Mouse (Mus musculus) cerebellum, adult 9-11 months (tissue): ENCODE data around the gene Psma7.

Source experiments
- DNase-seq: peaks from one replicate; pipeline ENCODE4 v3.0.0; 2022

Gene Psma7

DNA sequence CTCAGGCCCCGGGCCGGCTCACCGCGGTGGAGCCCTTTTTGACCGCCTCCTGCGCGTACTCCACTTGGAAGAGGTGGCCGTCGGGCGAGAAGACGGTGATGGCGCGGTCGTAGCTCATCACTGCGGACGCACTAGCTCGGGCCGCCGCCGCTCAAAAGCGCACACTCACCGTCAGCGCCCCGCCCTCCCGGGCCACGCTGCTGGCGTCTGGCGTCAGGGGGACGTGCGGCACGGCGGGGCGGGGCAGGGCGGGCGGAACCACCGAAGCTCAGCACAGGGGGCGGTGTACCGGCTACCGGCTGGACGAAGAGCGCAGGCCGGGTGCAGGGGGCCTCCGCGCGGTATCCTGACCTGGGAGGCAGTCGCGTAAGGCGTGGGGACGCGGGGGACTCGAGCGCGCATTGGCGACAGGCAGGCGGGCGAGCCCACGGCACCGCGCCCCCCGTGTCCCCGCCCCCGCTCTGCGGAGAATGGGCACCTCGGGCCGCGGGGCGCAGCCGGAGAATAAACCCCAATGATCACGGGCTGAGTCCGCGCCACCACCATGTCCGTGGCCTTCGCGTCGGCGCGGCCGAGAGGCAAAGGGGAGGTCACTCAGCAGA, at the start of gene Psma7, which contains the start of gene Ss18l1:
TSS of gene Psma7 (minus strand) at position 178 of the 602 bp plus-strand sequence.
TSS of gene Ss18l1 (plus strand) at position 254 of the 602 bp plus-strand sequence.
- DNase-seq: peak; percentile 92

DNA sequence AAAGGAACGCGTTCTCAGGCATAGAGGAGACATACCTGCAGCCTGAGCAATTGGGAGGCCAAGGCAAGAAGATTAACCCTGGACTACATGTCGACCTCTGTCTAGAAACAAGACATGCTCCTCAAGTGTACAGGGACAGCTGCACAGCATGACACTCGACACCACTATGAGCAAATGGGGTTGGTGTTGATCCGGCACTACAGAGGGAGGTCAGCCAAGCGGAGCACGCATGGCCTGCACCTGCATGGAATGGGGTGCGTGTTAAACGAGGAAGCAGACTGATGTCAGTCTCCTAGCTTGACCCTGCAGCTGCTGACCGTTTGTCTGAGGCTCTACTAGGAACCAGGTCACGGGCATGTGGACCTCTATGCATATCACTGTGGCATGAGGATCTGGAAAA, 48.1 kb upstream of the Psma7 start:
- no peak for DNase-seq

DNA sequence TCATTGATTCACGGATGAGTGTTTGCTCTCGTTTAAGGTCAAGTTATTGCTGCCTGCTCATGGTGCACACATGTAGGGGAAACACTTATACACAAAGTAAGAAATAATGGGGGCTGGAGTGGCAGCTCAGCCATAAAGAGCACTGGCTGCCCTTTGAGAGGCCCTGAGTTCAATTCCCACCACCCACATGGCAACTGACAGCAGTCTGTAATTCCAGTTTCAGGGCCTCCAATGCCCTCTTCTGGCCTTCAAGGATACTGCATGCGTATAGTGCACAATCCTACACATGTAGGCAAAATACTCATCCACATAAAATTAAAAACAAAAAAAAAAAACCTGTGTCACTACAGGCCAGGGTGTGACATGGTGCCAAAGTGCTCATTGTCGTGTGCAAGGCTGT, 45.2 kb upstream of the Psma7 start:
- DNase-seq: no peak

DNA sequence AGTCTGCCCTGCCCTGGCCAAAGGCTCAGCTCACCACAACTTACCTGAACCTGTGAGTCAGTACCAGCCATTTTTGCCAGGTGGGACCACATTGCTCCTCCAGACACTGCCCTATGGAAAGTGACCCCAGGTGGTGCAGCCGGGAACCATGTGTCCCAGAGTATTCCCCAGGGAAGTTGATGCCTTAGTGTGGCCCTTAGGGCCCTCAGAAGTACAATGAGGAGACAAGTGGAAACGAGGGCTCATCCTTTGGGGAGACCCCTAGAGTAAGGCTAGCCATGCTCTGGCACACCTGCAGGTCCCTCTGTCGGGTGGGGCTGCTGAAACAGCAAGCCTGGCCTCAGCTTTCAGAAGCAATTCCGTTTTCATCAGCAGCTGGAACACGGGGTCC, 44.4 kb upstream of the Psma7 start:
- DNase-seq: no peak

DNA sequence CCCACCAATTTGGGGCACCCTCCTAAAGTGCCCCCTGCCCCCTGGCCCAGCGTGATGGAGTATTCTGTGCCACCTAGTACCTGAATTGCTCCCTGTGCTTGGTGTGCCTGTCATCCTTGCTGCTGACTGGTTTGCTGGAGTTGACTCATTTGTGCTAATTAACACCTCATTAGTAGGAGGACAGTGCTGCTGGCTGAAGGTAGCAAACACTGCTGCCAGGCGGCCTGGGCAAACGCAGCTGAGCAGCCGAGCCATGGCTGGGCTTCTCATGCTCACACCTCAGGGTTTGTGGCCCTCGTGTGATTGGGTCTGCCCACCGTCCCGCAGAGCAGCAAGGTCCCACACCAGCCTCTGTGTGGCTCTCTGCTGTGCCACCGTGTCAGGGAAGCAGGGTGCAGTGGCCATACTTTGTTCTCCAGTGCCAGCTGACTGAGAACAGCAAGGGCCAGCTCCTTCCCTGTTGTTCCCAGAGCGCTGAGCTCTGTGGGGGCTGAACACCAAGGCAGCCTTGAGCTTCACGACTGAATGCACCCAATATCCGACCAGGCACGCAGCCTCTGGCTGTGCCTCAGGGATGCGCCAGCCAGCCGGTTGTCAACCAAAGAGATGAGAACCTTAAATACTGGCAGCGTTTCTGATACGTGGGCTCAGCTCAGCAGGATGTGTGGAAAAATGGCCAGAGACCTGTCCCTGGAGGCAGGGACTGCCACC, 43.8 kb upstream of the Psma7 start:
- no peak for DNase-seq

DNA sequence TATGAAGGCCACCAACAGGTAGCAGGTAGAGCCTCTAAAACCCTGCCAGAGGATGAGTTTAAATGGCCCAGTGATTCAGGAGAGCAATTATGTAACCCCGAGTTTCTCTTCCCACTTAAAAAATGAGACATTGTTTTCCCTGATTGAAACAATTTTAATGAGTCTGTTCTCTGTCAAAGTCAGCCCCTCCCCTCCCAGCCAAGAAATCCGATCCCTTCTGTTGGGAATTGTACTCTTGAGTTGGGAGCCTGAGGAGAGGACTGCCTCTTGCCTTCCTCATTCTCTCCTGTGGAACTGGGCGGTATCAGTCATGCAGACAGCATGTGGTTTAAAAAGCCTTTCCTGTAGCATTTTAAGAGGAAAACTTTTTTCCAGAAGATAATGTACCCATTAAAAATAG, 42.3 kb upstream of the Psma7 start:
- no peak for DNase-seq

DNA sequence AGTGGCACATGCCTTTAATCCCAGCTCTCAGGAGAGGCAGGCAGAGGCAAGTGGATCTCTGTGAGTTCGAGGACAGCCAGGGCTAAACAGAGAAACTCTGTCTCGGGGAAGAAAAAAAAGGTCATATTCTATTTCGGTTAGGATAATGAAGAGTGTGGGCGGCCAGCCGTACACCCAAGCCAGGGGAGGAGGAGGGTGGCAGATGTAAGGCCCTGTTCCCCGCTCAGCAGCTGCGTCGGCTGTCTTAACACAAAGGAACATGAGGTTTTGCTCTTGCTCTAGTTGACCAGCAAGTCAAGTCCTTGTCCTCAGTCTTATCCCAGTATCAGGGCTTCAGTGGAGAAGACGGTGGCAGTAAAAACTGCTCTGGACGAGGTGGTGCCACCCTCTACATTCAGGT, 40.8 kb upstream of the Psma7 start:
- no peak for DNase-seq

DNA sequence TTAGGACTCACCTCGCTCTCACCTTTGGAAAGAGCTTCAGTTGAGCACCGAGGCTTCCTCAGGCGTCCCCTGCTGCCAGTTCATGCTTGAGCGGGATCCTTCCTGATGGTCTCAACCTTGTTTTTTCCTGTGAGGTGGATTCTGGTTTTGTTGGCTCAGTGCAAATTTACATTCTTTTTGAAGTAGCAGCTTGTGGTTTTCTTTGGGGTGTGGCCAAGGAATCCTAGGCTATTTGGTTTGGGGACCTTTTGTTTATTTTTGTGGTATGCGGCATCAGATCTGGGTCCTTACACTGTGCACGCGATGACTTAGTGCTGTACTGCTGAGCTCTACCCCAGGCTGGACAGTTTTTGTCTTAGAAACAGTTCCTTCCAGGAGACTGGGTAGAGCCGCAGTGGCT, 38.4 kb upstream of the Psma7 start:
- DNase-seq: no peak

DNA sequence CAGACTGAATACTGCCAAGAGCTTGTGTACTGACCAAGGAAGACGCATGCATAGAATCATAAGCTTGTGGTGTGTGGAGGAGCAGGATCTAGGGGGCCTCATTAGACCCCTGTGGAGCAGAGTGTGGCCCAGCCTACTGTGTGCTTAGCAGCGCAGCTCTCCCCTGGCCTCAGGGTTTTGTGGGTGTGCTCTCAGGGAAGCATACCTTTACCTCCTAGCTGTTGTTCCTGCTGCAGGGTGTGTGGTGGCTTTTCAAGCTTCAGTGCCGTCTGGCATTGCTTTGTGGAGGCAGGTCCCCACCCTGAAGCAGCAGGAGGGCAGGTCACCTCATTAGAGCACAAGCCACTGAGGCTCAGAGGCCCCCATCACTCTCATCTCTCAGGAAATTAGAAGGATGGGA, 35.4 kb upstream of the Psma7 start:
- DNase-seq: no peak

DNA sequence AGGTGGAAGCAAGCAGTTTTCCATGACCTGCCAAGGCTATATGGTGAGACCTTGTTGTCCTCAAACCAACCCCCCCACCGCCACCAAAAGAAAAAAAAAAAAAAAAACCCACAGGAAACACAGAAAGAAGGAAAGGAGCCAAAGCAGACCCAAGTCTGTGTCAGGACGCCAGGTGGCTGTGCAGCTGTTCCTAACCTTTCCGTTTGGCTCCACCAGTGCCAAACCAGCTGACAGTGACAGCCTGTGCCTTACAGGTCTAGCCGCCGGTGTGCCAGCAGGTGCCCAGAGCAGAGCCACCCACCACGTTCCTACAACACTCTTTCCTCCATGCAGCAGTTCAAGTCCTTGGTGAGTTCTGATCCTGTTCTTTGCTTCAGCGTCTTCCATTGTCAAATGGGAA, 30.7 kb upstream of the Psma7 start:
- DNase-seq: no peak

DNA sequence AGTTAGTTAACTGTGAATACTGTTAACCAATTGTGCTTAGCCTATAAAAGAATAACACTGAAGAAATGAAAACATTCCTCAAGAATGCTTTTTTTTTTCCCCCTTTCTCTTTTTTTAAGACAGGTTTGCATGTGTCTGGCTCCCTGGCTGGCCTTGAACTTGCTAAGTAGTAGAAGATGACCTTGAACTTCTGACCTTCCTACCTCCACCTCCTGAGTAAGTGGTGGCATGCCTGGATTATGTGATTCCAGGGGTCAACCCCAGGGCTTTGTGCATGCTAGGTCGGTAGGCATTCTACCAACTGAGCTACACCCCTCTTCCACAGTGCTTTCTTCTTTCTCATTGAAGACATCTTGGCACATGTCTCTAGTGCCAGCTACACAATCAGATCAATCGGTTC, 29.4 kb upstream of the Psma7 start:
- DNase-seq: peak; percentile 29

DNA sequence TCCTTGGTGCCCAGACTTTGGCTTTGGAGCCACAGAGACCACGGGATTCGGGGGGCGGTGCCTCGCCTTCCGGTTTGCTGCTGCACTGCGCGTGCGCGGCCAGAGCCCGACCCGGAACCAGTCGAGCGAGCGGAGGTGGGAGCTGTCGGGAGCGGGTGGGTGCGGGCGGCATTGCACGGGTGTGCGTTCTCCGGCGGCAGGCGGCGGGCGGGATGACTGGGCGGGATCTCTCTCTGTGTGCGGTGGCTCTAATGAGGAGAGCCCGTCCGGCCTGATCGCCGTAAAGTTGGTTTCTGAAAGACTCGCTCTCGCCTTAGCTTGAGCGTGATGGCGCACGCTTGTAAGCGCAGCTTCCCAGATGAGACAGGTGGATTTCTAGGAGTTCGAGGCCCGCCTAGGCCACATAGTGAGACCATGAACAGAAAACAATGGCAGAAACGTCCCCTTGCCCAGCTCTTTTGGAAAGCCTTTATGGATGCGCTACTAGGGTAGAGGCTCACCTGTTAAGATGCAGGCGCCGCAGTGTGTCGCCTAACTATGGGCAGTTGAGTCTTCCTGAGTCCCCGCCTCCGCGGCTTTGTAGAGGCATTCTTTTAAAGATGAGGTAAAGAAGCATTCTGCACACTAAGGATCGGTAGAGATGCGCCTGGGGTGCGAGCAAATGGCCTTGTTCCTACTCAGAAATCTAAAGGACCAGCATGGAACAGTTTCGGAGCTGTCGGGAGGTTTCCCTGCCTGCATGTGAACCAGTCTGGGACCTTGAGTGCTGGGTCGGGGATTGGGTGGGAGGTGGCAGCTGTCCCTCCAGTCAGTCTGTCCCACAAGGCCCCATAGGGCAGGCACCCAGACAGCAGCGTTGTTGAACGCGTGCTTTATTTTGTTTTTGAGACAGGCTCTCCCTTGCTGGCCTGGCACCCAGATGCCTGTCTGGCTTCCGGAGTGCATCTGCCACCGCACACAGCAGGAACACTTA, 28.5 kb upstream of the Psma7 start, which contains the start of gene Mtg2:
TSS of gene Mtg2 (plus strand) at position 108 of the 973 bp plus-strand sequence.
- DNase-seq: peak; percentile 96

DNA sequence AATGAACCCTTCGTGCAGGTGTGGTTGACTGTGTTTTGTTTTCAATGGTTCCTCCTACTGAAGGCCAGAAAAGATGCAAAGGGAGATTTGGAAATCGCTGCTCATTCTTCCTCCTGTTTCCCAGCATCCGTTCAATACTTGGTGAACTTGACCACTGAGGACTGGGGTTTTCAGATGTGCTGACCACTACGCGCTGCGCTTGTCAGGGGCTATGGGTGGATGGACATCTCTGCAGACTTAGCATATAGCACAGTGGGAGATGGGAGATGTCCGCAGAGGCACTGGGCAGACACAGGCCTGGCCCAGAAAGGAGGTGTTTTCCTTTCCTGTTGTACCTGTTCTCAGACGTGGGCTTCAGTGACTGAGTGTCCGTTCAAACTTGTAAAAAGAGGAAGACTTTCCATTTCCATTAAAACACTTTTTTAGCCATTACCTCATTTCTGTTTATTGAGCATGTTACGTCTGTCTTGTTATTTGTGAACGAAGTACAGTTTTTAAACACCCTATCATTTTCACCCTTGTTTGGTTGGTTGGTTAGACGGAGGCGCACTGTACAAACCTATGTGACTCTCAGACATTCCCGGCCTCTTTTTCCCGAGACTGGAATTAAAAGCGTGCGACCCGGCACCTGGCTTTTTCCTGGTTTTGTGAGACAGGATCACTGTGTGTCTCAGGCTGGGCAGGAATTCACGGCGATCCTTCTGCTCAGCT, 27.7 kb upstream of the Psma7 start:
- no peak for DNase-seq

DNA sequence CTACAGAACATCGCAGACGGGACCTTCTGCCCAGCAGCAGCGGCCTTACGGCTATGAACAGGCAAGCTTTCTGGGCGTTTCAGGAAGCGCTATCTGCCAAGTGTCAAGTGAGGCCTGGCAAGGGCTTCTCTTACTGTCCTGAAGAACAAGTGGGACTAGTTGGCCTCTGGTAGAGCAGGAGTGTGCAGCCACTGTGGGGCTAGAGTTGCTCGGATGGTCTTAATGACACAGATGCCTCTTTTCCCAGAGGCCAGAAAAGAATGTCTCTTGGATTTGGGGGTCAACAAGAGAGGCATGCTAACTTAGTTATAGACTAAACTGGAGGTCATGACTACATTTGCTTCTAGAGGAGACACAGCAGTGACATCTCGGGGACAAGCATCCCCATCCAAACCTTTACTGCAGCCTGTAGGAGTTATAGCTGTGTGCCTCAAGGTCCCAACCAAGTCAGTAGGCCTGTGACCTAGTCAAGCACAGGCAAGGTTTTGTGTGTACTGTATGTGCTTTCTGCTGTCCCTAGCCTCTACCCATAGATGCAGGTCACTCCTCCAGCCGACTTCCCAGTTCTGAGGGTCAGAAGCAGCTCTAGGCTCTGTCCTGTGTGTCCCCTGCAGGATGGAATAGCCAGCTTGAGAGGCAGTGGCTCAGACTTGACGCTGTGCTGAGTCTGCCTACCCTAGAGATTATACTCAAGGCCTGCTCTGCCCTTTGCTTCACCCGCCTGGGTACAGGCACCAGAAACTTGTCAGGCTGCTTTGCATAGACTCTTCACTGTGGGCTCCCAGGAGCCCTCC, 21.3 kb upstream of the Psma7 start:
- DNase-seq: no peak

DNA sequence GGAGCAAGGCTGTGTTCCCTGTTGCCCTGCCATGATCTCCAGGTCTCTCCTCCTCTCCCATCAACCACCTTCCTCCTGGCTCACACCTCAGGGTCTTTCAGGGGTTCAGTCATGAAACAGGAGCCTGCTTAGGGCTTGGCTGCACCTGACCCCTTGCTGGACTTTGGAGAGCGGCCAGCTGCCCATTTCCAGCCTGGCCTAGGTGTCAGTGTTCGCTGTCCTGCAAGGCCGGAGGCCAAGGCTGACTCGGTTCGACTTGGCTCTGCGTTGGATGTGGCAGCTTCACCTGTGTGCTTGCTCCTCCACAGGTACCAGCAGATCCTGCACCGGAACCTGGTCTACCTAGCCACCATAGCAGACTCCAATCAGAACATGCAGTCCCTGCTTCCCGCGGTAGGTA, 10.8 kb upstream of the Psma7 start:
- DNase-seq: no peak

DNA sequence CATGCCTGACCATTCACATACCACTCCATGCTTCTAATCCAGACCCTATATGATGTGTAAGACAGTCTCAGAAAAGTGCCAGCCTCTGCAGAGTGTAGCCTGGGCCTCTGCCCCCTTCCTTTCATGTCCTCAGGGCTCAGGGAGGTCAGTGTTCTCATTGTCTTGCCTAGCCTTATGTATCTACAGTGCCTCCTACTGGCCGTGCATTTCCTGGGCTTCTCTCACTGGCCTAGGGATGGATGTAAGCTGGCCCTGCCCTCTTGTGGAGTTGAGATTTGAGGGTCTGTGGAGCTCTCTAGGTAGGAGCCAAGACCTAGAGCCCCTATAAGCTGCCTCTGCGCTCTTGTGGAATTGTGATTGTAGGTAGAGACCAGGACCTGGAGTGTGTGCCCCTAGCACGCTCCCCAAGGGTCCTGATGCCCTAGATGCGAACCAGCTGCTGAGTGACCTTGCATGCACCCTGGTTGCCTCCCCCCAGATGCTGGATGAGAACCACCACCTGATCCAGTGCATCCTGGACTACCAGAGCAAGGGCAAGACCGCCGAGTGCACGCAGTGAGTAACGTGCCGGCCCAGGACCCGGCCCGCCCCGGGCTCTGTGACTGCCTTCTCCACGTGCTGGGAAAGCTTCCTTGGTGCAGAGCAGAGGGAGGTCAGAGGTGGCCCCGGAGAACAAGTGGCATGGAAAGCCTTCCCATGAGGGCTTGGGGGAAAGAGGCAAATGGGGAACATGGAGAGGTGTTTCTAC, 9.9 kb upstream of the Psma7 start:
- no peak for DNase-seq

DNA sequence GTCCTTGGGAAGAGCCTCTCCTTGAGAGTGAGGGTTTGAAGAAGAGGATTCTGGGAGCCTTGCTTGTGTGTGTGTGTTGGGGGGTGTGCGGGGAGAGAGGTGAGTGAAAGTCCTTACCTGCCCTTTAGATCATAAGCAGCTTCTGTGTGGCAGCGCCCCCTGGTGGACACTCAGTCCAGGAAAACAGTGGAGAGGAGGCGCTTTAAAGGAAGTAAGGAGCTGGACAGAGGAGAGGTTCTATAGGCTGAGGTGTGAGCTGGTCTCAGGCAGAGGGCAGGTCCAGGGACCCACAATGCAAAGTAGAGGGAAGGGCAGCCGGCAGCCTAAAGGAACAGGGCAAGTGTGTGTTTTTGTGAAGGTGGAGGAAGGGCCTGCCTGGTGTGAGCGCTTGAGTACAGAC, 8.8 kb upstream of the Psma7 start:
- peak; percentile 86 for DNase-seq

DNA sequence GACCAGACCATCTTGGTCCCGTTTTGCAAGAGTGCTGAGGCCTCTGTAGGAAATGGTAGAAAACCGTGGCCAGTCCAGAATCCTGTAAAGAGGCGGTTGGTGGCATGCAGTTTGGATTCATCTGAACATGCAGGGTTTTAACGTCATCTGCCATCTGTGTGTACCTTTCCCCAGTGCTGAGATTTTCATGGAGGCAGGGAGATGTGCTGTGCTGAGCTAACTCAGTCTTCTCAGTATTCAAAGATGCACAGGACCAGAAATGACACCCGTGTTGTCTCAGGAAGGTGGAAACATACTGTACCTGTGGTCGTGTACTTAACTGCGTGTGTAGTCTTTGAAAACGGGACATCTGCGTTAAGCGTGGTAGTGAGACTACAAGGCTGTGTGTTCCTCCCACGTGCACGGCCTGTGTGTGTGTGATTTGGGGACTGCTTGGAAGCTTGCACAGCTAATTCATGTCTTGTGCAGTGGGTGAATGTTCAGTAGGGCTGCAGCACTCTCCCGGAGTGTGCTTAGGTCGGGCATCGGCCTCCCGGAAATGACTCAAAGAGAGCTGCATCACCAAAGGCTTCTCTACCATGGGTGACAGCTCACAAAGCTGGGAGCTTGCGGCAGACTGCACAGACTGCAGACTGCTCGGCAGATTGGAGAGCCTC, 5.9 kb upstream of the Psma7 start:
- no peak for DNase-seq

DNA sequence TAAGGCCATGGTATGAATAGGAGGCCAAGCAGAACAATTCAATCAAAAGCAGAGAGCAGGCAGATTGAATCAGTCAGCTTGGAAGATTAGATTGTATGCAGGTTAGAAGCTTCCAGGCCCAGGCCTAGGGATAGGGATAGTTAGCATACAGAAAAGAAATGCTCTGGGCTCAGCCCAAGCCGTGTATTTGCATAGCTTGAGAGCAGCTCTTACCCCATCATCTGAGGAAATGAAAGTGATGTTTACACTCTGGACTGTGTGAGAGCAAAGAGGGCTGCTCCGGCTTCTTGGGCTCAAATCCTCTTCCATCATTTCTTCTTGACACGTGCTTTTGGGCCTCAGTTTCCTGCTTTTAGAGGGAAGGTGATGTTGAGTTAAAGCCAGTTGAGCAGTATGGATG, 5.3 kb upstream of the Psma7 start:
- no peak for DNase-seq

DNA sequence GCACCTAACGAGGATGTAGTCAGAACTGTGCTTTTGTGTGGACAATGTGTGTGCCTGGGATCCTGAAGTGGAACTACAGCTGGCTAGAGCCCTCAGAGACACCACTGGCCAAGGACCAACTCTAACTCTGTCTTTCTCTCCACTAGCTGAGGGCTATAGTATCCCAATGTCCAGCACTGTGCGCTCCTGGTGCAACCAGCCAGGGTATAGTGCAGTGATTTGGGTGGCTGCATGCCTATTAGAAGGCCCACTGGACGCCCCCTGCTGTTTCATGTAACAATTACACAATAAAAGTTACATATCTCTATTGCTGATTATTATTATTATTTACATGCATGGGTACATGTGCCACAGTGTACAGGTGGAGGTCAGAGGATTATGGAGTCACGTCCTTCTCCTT, 3.0 kb upstream of the Psma7 start:
- no peak for DNase-seq
